Mouse (Mus musculus): Measurements from ENCODE around the gene Map7d1.

GRCm38 (mm10) chr4:126273753-126274152, 17.6 kb upstream of the Map7d1 start:
- no peak for TF ChIP-seq CTCF (IDR thresholded peaks at IDR 0.05; ENCODE audit: extremely low read depth, insufficient read length, insufficient replicate concordance, low read depth, low read length)
- TF ChIP-seq POLR2A (IDR thresholded peaks at IDR 0.05; ENCODE audit: low read depth, low read length), result no peak

All from small intestine, adult 2 months (tissue).